Mouse (Mus musculus) lung, postnatal 36 days (tissue): ENCODE data around the gene Trpm3.

ENCODE experiments used
- DNase-seq: peaks from one replicate; pipeline ENCODE4 v3.0.0; 2022; ENCODE audit warnings: mixed read lengths

Trpm3 gene

GRCm38 (mm10) chr19:22138590-22139421 is at the start of gene Trpm3:
Gene Trpm3, plus strand, starts transcription at chr19:22139046.
- peak; percentile 22 for DNase-seq

DNA sequence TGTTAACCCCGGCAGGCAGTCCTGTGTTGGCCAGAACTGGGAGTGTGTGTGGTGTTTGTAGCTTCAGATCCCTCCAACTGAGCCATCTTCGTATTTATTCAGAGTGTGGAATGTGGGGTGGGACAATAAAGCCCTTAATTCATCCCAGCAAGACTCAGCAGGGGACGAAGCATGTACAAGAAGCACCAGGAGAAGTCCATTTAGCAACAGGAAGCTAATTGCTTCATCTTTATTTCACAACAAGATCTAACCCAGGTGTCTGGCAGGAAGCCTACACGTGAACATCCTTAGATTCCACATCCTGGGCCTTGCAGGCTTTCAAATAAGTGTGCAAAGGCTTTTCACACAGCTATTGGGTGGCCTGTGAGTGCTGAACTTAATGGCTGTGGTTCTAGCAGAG is 38.3 kb upstream of the Trpm3 start:
- no peak for DNase-seq

GRCm38 (mm10) chr19:22103865-22104264 is 35.0 kb upstream of the Trpm3 start:
- no peak for DNase-seq

DNA sequence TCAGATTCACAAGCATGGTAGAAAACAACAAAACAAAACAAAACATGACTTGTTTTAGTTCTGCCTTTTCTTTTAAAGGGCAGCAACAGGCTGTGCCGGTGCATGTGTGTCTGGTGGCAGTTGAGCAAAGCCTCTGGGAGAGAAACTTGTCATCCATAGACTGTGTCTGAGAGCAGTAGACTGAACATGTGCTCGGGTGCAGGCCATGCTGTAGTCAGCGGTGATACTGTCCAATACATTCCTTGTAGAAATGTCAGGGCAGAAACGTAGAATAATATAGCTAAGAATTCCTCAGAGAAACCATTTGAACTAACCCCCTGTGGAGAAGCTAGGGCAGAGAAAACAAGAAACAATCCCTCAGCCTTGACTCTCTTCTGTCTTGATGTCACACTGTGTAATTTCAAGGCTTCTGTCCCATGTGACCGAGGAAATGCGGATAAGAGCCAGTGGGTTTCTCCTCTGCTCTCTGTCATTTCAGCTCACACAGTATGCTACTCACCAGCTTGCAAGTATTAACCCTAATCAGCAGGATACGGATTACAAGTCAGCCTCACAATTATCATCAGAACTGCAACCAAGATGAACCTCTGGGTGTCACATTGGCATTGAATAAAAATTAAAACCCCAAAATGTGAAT is 33.9 kb upstream of the Trpm3 start:
- DNase-seq, result no peak

- no peak for DNase-seq
Measured at GRCm38 (mm10) chr19:22105648-22106047, 33.2 kb upstream of the Trpm3 start.

DNA sequence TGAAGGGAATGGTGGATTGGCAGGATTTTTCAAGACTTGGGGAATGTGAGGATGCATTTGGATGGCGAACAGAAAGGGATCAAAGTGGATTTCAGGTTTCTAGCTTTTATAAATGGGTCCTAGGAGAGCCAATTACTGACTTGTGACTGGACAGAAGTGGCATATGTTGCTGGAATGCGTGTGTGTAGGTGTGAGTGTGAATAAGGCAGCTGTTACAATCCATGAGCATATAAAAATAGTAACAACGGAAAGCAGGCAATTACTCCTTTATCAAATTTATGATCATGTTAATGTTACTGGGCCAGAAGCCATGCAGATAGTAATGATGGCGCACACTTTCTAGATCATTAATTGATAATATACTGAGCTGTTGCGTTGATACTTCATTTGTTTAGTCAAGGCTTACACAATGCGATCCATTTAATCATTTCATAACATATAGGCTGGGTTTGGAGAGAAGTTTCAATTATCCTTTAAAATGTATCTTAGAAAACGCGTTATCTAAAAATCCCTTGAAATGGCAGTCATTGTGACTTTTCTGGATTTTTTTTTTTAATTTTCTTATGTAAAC is 29.9 kb upstream of the Trpm3 start:
- DNase-seq, result no peak

DNA sequence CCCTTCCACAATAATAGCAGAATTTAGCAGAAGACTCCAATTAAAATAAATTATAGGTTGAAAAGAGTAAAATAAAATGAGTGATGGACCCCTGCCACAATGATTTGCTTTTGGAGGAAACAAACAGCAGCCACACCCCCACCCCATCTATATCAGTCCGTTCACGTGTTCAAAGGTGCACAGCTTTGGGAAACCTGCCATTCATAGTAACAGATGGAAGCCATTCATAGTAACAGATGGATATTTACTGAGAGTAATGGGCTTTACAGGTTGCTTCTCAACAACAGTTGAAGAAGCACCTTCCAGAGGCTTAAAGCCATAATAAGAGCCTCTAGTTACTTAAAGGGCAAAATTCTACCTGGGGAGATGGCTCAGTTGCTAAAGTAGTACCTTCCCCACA is 17.9 kb upstream of the Trpm3 start:
- no peak for DNase-seq

DNA sequence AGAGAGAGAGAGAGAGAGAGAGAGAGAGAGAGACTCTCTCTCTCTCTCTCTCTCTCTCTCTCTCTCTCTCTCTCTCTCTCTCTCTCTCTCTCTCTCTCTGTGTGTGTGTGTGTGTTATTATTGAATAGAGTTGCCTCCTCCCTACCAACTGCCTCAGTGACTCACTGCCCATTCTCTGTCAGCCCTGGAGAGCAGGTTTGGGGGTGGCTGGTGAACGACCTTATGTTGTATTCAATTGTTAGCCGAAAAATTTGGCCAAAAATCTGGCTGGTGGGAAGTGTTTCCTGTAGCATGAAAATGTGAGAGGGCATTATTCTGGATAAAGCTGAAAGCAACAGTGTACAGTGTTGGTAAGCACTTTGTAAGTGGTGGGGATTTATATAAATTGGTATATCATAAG is 17.2 kb upstream of the Trpm3 start:
- DNase-seq, result no peak

DNA sequence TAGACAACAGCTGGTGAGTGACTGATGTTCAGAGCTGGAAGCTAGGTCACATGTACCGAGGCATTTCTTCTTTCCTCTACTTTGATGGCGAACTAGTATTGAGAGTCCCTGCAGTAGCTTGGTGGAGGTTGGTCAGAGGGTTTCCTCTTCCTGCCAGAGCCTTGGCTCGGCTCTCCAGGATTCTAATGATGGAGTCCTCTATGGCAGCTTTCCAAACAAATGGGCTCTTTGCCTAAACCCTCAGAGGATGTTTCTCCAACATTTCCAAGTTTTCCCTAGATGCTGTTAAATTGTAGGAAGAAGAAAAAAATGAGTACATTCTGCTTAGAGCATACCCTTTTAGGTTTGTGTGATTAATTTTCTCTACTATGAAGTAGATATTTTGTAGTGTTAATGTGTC is 6.2 kb upstream of the Trpm3 start:
- DNase-seq, result no peak

DNA sequence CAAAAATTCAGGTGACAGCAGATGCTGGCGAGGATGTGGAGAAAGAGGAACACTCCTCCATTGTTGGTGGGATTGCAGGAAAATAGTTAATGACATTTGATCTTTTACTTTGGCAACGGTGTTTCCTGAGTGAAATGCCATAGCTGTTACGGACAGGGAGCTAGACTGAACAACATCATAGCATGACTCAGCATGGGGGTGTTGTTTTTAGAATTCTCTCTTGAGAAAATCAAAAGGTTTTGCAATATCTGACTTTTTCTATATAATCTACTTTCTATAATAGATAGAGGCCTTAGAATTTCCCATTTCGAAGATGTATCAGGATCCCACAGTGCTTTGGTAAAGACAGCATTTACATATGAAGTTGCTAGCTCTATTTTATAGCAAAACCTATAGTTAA is 39.7 kb downstream of the Trpm3 start:
- DNase-seq, result no peak

- DNase-seq, result no peak
Measured at GRCm38 (mm10) chr19:22179017-22179416, 40.2 kb downstream of the Trpm3 start.

DNA sequence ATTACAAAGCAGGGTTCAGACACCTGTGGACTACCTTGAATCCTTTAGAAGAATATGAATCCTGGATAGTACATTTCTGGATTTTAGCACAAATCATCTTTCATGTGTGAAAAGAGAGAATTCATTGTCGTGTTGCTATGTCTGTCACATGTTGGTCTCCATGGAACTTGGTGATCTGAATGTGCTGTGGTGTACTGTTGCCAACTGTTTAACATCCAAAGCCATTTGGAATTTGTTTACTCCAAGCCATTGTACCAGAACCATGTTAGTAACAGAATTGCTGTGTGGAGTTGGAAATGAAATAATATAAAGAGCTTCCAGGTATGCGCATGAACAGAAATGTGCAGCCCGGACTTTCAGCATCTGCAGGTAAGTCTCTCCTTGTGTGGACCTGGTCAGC is 41.3 kb downstream of the Trpm3 start:
- DNase-seq, result no peak

DNA sequence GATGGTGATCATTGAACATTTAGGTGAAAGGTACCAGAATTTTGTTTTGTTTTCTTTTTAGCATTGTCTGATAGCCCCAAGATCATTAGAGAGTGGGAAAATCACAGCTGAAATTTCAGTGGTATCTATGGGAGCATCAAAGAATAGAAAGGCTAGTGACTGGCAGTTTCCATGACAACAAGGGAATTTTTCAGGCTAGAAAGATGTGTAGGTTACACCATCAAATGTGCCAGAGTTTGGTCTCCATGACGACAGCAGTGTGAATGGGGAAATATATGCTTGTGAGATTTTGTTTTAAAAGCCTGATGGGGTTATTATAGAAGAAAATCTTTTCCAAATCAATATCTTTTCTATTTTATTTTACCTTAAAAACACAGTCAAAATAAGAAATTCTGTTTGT is 50.9 kb downstream of the Trpm3 start:
- DNase-seq, result no peak

DNA sequence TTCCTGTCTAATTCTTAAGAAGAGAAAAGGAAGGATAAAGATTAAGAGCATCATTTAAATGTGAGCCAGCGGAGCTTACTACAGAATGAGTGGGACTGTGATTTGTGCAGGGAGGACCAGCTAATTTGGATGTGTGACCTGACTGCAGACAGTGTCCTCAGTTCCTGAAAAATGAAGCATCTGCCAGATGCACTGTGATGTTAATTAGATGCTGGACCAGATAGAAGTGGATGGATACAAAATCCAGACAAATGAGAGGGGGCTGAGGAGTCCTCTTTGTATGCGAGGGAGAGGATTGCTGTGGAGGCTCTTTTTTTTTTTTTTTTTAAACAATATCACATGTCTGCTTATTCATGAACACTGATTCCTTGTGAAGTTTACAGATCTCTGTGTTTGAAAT is 83.7 kb downstream of the Trpm3 start:
- no peak for DNase-seq

GRCm38 (mm10) chr19:22234187-22234586 is 95.3 kb downstream of the Trpm3 start:
- no peak for DNase-seq

DNA sequence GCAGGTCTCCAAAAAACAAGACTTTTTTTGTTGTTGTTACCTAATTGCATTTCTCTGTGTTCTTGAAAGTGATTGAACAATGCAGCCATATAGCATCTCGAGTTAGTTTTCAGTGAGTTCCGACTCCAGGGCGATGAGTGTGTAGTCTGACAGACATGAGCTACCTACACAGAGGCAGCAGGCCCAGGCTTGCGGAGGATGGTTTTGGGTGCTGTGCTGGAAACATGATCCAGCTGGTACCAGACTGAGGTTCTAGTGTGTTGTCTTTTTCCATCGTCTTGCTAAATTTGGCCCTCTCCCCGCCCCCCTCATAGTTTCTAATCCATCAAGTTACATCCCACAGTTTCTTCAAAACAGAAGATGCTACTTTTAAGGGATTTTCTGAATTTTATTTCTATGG is 110.2 kb downstream of the Trpm3 start:
- no peak for DNase-seq

- no peak for DNase-seq
Measured at GRCm38 (mm10) chr19:22272916-22273315, 134.1 kb downstream of the Trpm3 start.

GRCm38 (mm10) chr19:22284651-22285050 is 145.8 kb downstream of the Trpm3 start:
- no peak for DNase-seq

DNA sequence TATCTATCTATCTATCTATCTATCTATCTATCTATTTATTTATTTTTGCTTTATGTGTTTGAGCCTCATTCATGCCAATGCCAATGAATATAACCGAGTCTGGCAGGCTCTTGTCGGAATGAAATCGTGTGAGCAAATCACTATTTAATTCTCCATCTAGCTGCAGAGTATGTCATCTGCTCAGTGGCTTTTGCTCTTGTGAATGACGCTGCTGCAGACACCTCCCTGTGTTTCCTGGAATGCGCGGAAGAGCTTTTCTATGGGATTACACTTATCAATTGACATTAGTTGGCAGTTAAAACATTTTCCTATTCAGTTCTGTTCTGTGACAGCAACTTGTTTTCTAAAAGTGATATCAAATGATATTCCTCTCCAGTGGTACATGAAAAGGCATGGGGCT is 153.8 kb downstream of the Trpm3 start:
- DNase-seq, result no peak

DNA sequence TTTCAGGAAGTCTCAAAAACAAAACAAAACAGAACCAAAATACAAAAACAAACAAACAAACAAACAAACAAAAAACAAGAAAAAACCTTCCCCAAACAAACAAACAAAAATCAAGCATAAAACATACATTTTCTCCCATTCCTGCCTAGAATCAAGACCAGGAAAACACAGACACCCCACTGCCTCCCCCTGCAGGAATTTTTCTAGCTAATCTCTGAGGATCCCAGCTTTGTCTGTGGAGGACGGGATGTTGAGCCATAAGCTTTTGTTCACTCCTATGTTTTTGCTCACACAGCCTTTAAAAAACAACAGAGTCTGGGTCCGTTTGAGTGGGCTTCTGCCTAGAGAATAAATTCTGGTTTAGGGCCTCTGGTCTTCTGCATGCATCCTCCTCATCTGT is 162.1 kb downstream of the Trpm3 start:
- no peak for DNase-seq

DNA sequence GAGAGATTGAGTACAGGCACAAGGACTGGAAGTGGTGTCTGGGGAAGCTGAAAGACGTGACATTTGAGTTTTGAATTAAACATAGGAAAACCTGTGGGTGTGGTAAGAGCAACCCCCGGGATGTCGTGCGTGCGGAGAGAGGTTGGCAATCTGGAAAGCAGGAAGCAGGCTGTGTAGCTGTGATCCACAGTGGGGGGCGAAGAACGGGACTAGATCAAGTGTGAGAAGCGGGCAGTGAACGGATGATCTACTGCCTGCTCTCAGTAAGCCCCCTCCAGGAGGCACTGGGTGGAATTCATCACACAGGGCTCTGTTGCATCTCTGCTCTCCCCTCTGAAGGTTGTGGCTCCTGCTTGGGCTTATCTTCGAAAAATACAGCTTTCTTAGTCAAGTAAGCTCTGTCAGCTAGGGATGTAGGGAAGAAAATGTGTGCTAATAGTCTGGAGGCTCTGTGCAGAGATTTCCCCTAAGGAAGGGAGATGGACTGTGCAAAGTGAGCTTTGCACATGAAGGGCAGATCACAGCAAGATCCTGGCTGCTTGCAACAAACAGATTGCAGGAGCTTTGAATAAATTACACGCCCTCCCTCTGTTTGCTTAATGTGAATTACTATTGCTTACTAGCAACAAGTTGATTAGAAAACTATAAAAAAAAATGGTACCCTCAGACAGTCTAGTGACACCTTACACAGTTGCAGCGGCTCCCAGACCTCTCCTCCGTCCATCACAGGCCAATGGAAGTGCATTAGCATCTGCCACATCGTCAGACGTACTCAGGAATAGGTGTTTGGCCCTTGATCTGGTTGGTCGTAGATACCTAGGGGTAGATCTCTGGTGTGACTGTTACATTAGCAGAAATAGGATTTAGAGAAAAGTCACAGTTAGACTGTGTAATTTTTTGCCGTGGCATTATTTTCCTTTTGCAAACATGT is 164.4 kb downstream of the Trpm3 start:
- no peak for DNase-seq

GRCm38 (mm10) chr19:22303952-22304655 is 165.3 kb downstream of the Trpm3 start:
- DNase-seq, result peak; percentile 92
